Mouse (Mus musculus) leukemia stem cell, adult 10-12 weeks (primary cell): Measurements from ENCODE around the gene Tph2. TPM values are rescaled to one million over a fixed set of nuclear protein-coding genes. Genes with fewer than 3 reads are reported as not detected.

Experiments used
- polyA plus RNA-seq: library from polyadenylated mRNA; stranded (reverse); fragments of >175 nt; gene quantifications from 2 replicates; pipeline ENCODE4 v1.2.3, GENCODE M21; 2012; ENCODE audit warnings: low replicate concordance

Tph2 gene
- not detected in 2 replicates for polyA plus RNA-seq

GRCm38 (mm10) chr10:115184697-115185096, at the start of gene Tph2:
Gene Tph2, minus strand, starts transcription at chr10:115185022.

Other genes starting within 250 kb of the Tph2 start
- gene Tbc1d15, start 66.4 kb upstream of the Tph2 start, polyA plus RNA-seq, result 1.6 and 2.3 TPM in 2 replicates
- gene Rab21, start 130.6 kb upstream of the Tph2 start, polyA plus RNA-seq, result 21.8 and 65.5 TPM in 2 replicates
- 0.98 and 6.2 TPM in 2 replicates for gene Tmem19, start 177.5 kb upstream of the Tph2 start, polyA plus RNA-seq
- gene Thap2, start 199.4 kb upstream of the Tph2 start, polyA plus RNA-seq, result 8.9 and 10.9 TPM in 2 replicates
- gene Zfc3h1, start 199.9 kb upstream of the Tph2 start, polyA plus RNA-seq, result 11.2 and 11.8 TPM in 2 replicates